Mouse (Mus musculus) heart, postnatal 0 days (tissue): Measurements from ENCODE around the gene Map6. TPM values are rescaled to one million over a fixed set of nuclear protein-coding genes. Genes with fewer than 3 reads are reported as not detected.

Experiments
- ATAC-seq: fragments of 200-750 bp; cut with Nextera tagmentation; 2 replicates; pipeline ENCODE4 v1.8.0; 2017; ENCODE audit warnings: low read depth, moderate number of reproducible peaks, moderate library complexity; ENCODE audit not compliant: insufficient read depth
- DNase-seq: peaks from one replicate; pipeline ENCODE4 v3.0.0-alpha.2; 2016; ENCODE audit warnings: low spot score
- H3K27ac ChIP-seq: fragments of 300-500 bp; sonication (generic); 2 replicates; pipeline ENCODE4 v1.5.1; 2014; ENCODE audit warnings: low read depth, mild to moderate bottlenecking
- H3K27me3 ChIP-seq: fragments of 300-500 bp; sonication (generic); 2 replicates; pipeline ENCODE4 v1.6.1; 2014; ENCODE audit warnings: low read length, mixed read lengths; ENCODE audit not compliant: control insufficient read depth, insufficient read depth
- H3K36me3 ChIP-seq: fragments of 300-500 bp; sonication (generic); replicated peaks from 2 replicates; pipeline ENCODE4 v1.6.1; 2014; ENCODE audit warnings: low read length, mixed read lengths; ENCODE audit not compliant: control insufficient read depth, insufficient read depth
- H3K4me1 ChIP-seq: fragments of 300-500 bp; sonication (generic); 2 replicates; pipeline ENCODE4 v1.6.1; 2014; ENCODE audit warnings: antibody characterized with exemption; ENCODE audit not compliant: control insufficient read depth, insufficient read depth
- H3K4me2 ChIP-seq: fragments of 300-500 bp; sonication (generic); 2 replicates; pipeline ENCODE4 v1.6.1; 2014; ENCODE audit warnings: low read depth, mild to moderate bottlenecking, low read length, moderate library complexity
- H3K4me3 ChIP-seq: fragments of 300-500 bp; sonication (generic); 2 replicates; pipeline ENCODE4 v1.5.1; 2014; ENCODE audit warnings: low read depth, low read length
- H3K9ac ChIP-seq: fragments of 300-500 bp; sonication (generic); replicated peaks from 2 replicates; pipeline ENCODE4 v1.6.1; 2014; ENCODE audit warnings: low read depth, low read length, mixed read lengths
- H3K9me3 ChIP-seq: fragments of 300-500 bp; sonication (generic); replicated peaks from 2 replicates; pipeline ENCODE4 v1.6.1; 2016; ENCODE audit warnings: low read length; ENCODE audit not compliant: control insufficient read depth
- CTCF ChIP-seq: IDR thresholded peaks from 2 replicates; pipeline ENCODE4 v1.5.1; 2016; ENCODE audit warnings: antibody characterized with exemption, control low read depth, low read depth
- EP300 ChIP-seq: IDR thresholded peaks from 2 replicates; pipeline ENCODE4 v1.6.1; 2016; ENCODE audit warnings: antibody characterized with exemption, low read depth
- WGBS: fragments of 180-500 bp; shearing (Covaris S2); extraction: QIAGEN DNeasy Blood & Tissue Kit; methylation state at CpG from one replicate; pipeline ENCODE4 v1.1.7; 2014; 5-methylcytosine and 5-hydroxymethylcytosine counted together
- polyA plus RNA-seq: library from polyadenylated mRNA; unstranded; fragments of >200 nt; fragmentation: Nextera tagmentation; extraction: Ambion mirVana; gene quantifications from 2 replicates; pipeline ENCODE4 v1.2.1, GENCODE M21; 2015
- total RNA-seq: library from RNA; depleted of rRNA; stranded (reverse); fragments of >200 nt; gene quantifications from 2 replicates; pipeline ENCODE4 v1.2.3, GENCODE M21; 2014; ENCODE audit warnings: low replicate concordance

The Map6 gene
- total and polyA plus RNA-seq, 2 experiments from 2014 or later, result 2.5 to 3.7 TPM

DNA sequence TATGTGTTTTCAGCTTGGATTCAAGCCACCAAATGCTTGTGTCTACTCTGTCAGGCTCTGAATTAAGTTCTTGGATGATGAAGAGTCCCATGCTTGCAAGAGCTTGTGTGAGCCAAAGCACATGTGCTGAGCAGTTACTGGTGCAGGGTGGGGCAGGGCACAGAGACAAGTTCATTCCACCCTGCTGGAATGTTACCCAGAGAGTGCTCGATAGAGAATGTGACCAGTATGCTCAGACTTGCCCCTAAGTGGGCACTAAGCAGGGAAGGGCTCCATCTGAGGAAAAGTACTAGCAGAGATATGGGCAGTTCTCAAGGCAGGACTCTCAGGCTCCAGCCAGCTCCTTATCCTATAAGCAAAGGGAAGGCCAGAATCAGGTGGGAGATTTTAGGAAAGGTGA, 9.4 kb downstream of the Map6 start:
- H3K4me1 ChIP-seq, result peaks cover under 1% of the 10 kb centered on the region; the same call in 1 of the 2 replicates
- H3K36me3 ChIP-seq, result no peaks in the 10 kb centered on the region
- TF ChIP-seq EP300 (no peak), CTCF (no peak)
- no peak overlapping the region for H3K27ac ChIP-seq
- ATAC-seq, result no peak
- H3K4me2 ChIP-seq, result no peak overlapping the region
- 35% methylated on average over 1 of the region's 1 CpGs for WGBS
- no peak overlapping the region for H3K4me3 ChIP-seq
- H3K9ac ChIP-seq, result no peak overlapping the region
- no peaks in the 10 kb centered on the region for H3K9me3 ChIP-seq
- DNase-seq, result no peak
- H3K27me3 ChIP-seq, result no peaks in the 10 kb centered on the region

DNA sequence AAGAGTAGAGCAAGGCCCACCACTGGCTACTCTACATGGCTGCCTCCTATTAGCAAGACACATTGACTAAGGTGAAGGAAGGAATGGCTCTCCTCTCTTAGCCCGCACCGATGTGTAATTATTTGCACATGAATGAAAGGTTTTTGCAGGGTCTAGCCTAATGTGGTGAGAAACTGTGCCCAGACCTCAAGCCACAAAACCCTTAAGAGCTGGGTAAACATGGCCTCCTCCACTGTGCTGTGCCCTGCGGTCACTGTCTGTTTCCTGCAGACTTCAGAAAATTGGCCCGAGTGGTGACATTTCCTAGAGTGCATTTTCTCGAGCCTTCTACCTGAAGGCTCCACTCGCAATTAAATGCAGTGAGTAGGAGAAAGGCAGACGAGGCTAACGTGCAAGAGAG, 11.1 kb downstream of the Map6 start:
- Histone ChIP-seq H3K4me1 (no peaks in the 10 kb centered on the region), H3K27ac (no peak overlapping the region), H3K27me3 (no peaks in the 10 kb centered on the region), H3K36me3 (no peaks in the 10 kb centered on the region), H3K4me3 (no peak overlapping the region), H3K4me2 (no peak overlapping the region), H3K9me3 (no peaks in the 10 kb centered on the region), H3K9ac (no peak overlapping the region)
- DNase-seq (no peak), ATAC-seq (no peak)
- 88% methylated on average over 8 of the region's 8 CpGs for WGBS
- no peak for TF ChIP-seq EP300
- TF ChIP-seq CTCF, result no peak

GRCm38 (mm10) chr7:99279586-99279985, 12.3 kb downstream of the Map6 start:
- H3K4me2 ChIP-seq, result no peak overlapping the region
- no peak overlapping the region for H3K9ac ChIP-seq
- no peaks in the 10 kb centered on the region for H3K4me1 ChIP-seq
- H3K36me3 ChIP-seq, result no peaks in the 10 kb centered on the region
- no peak for ATAC-seq
- no peak overlapping the region for H3K27ac ChIP-seq
- no peaks in the 10 kb centered on the region for H3K27me3 ChIP-seq
- no peak for DNase-seq
- TF ChIP-seq EP300, result no peak
- no peak for TF ChIP-seq CTCF
- 76% methylated on average over 8 of the region's 8 CpGs for WGBS
- H3K4me3 ChIP-seq, result no peak overlapping the region
- no peaks in the 10 kb centered on the region for H3K9me3 ChIP-seq

DNA sequence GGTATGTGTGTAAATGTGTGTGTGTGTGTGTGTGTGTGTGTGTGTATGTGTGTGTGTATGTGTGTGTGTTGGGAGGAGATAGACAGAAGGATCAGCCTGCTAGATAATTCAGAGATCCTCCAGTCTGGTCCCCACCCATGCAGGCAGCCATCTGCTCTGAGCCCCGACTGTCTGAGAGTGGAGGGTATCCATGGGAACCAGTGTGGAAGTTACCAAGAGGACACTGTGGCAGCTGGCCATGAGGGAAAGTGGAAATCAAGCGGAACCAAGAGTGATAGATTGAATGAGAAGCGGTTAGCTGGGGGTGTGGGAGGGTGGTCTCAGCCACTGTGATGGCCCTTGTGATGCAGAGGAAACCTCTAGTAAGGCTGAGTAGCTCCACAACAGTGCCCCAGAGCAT, 20.0 kb downstream of the Map6 start:
- 62% methylated on average over 3 of the region's 3 CpGs for WGBS
- H3K4me3 ChIP-seq, result no peak overlapping the region

DNA sequence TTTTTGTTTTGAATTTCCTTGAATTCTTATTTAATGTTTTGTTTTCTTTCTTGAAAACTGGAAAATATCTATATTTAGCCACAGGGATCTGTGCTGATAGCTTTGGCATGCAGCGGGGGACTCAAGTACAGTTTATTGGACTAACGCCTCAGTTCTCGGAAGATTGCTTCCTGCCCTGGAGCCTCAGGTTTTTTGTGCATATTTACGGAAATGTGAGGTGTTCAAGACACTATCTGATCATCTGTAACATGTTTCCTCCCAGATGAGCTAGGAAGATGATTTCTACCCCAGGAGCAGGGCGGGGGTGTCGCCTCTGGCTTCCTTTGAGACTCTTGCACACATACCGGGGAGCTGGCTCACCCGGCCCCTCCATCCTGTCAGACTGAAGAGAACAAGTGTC, 22.8 kb downstream of the Map6 start:
- 0 out of 2 replicates have a peak overlapping the region, but pooled peaks have one; percentile 16 for H3K27ac ChIP-seq
- H3K4me3 ChIP-seq, result no peak overlapping the region
- no peaks in the 10 kb centered on the region for H3K27me3 ChIP-seq
- no peak overlapping the region for H3K9ac ChIP-seq
- WGBS, result 19% methylated on average over 8 of the region's 8 CpGs
- peak overlapping the region; percentile 27 for H3K4me2 ChIP-seq
- no peaks in the 10 kb centered on the region for H3K9me3 ChIP-seq
- no peaks in the 10 kb centered on the region for H3K36me3 ChIP-seq
- DNase-seq (no peak), ATAC-seq (peak; percentile 34; the same call in 1 of the 2 replicates)
- TF ChIP-seq EP300 (peak; percentile 55; the same call in 1 of the 2 replicates), CTCF (no peak)
- peaks cover 16% of the 10 kb centered on the region for H3K4me1 ChIP-seq

More for the DNA sequence above, 20.0 kb downstream of the Map6 start:
- H3K27ac ChIP-seq, result no peak overlapping the region
- H3K9me3 ChIP-seq, result no peaks in the 10 kb centered on the region
- no peak for ATAC-seq
- TF ChIP-seq CTCF (no peak), EP300 (no peak)
- H3K36me3 ChIP-seq, result no peaks in the 10 kb centered on the region
- H3K4me1 ChIP-seq, result peaks cover 16% of the 10 kb centered on the region
- DNase-seq, result no peak
- no peaks in the 10 kb centered on the region for H3K27me3 ChIP-seq
- no peak overlapping the region for H3K9ac ChIP-seq
- H3K4me2 ChIP-seq, result no peak overlapping the region

DNA sequence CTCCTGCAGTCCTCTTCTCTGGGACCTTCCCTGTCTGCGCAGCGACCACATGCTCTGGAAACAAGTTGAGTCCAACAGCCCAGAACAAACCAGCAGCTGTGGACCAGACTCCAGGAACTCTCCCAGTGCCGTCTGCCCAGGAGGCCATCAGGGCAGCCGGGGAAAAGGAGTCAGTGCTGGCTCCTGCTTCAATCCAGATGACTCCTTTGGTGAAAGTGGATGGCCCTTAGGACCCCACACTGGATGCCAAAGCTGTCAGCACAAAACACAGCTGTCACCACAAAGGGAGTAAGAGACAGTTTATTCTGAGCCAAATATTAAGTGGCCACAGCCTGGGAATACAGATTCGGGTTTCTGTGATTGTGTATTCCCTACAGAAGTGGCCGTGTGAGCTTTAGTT, 23.7 kb downstream of the Map6 start:
- ATAC-seq, result peak; percentile 52
- Histone ChIP-seq H3K9me3 (no peaks in the 10 kb centered on the region), H3K27me3 (no peaks in the 10 kb centered on the region), H3K4me2 (no peak overlapping the region), H3K4me1 (peaks cover 16% of the 10 kb centered on the region), H3K9ac (no peak overlapping the region), H3K36me3 (no peaks in the 10 kb centered on the region), H3K27ac (no peak overlapping the region), H3K4me3 (no peak overlapping the region)
- DNase-seq, result peak; percentile 32
- 27% methylated on average over 6 of the region's 6 CpGs for WGBS
- no peak for TF ChIP-seq CTCF
- no peak for TF ChIP-seq EP300
